Mouse (Mus musculus) cerebellum, postnatal 10 days (tissue): ENCODE data around the gene Znrf2.
"Not testable (repeated sequence)": the region's sequence is repeated elsewhere in the genome, so short reads cannot be mapped to it uniquely, and the experiment has no call there.

Source experiments
- DNase-seq, 2 experiments: peaks; one replicate each; pipeline ENCODE4 v3.0.0; 2021; ENCODE audit warnings: mixed read lengths in 2 of 2

The Znrf2 gene

GRCm38 (mm10) chr6:54809531-54810313, 7.0 kb upstream of the Znrf2 start:
- DNase-seq: peak; percentile 85 to 88

DNA sequence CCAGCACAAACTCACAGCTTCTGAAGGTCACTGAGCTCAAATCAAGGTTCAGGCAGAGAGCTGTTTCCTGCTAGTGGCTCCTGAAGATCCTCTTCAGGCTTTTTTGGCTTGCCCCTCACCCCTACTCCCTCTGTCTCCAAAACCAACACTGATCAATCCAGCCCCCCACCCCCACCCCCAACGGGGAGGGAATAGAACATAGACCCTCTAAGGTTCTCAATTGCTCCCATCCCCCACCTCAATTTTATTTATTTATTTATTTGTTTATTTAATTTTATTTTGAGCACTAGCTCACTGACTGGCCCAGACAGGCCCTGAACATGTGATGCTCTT, 6.4 kb upstream of the Znrf2 start:
- no peak for DNase-seq

- peak; percentile 85 to 90 for DNase-seq
Measured at GRCm38 (mm10) chr6:54811546-54812250, 5.0 kb upstream of the Znrf2 start.

- peak; percentile 70 to 71 for DNase-seq
Measured at GRCm38 (mm10) chr6:54812276-54812675, 4.4 kb upstream of the Znrf2 start.

DNA sequence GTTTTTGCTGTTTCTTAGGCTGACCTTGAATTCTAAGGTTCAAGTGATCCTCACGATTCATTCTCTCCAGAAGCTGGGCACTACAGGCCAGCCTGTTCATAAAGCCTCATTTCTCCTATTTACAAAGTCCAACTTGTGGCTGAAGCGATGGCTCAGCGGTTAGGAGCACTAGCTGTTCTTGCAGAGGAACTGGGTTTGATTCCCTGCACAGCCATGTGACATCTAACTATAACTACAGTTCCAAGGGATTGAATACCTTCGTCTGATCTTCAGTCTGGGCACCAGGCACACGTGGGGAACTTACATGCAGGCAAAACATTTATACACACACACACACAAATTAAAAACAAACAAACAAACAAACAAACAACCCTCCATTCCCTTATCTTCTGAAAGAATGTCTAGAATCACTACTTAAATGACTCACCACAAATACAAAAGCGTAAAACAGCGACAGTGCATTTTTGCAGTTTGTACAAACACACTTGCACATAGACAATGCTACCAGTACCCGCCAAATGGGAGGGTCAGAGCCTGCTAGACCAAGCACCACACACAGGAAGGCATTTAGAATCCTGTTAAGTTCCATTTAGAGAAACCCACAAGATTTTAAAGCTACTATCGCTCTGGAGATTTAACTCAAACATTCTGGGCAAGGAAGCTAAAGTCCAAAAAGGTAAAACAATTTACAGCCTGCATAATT, 1.1 kb upstream of the Znrf2 start:
- DNase-seq: no peak

DNA sequence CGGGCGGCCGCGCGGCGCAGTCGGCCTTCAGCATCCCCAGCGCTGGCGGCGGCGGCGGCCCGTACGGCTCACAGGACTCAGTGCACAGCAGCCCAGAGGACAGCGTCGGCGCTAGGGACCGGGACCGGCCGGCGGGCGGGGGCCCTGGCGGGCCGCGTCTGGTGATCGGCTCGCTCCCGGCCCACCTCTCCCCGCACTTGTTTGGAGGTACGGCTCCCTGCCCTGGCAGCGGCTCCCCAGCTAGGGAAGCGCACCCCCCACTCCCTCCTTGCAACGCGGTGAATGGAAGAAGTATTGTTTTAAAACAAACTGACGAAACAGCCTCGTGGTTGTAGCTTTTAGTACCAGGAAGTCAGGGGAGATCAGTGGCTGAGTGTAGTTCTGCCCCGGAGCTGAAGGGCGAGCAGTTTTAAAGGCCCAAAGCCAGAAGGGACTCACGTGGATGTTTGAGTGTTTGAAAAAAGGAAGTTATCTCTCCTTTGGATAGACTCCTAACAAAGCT, 601 bp downstream of the Znrf2 start:
- peak; percentile 67 to 68 for DNase-seq

DNA sequence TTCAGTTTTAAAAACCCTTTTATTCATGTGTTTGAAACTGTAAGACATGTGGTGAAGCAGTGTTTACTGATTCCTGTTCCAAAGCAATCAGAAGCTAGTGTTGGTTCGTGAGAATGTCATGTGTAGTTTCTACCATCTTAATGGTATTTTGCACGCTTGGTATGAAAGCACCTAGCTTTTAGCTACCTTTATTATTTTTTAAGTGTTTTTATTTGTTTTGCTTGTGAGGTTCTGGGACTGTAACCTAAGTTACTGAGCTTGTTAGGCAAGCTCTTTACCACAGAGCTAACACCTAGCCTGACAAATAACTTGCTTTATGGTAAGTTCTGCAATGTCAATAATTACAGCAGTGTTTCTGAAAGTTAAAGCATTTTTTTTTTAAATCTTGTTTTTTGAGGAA, 1.7 kb downstream of the Znrf2 start:
- DNase-seq: no peak

- no peak for DNase-seq
Measured at GRCm38 (mm10) chr6:54819272-54819671, 2.6 kb downstream of the Znrf2 start.

- DNase-seq: no peak
Measured at GRCm38 (mm10) chr6:54819746-54820145, 3.0 kb downstream of the Znrf2 start.

DNA sequence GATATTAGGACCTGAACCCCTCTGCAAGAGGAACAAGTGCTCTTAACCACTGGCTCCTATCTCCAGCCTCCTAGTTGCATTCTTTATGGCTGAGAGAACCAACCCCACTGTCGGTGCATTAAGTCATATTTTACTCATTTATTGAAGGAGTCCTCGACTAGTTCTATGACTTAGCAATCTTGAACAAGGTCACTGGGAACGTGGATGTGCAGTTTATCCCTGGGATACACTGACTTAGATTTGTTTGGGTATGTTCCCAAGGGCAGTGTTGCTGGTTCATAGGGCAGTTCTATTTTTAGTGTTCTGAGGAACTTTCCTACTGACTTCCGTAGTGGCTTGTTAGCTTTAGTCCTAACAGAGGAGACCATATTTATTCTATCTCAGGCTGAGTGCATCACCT, 5.6 kb downstream of the Znrf2 start:
- no peak for DNase-seq

DNA sequence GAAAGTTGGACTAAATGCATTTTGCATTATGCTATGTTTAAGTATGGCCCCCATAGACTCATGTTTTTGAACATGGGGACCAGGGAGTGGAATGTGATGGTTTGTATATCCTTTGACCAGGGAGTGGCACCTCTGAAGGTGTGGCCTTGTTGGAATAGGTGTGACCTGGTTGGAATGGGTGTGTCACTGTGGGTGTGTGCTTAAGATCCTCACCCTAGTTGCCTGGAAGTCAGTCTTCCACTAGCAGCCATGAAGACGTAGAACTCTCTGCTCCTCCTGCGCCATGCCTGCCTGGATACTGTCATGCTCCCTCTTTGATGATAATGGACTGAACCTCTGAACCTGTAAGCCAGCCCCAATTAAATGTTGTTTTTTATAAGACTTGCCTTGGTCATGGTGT, 7.8 kb downstream of the Znrf2 start:
- not testable (repeated sequence) for DNase-seq

GRCm38 (mm10) chr6:54827481-54827880, 10.8 kb downstream of the Znrf2 start:
- DNase-seq: peak; percentile 36 to 45

DNA sequence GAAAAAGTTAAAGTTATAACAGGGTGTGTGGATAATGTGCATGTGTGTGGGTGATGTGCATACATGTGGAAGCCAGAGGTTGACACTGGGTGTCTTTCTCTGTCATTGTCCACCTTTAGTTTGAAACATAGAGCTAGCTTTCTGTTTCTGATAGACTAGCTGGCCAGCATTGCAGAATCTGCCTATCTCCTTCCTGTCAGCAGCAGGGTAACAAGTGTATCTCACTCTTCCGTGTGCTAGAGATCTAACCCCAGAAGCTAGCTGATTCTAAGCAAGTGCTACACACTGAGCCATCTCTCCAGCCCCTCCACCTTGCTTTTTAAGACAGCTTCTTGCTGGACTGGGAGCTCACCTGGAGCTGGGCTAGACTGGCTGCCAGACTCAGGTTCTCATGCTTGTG, 11.6 kb downstream of the Znrf2 start:
- no peak for DNase-seq

- DNase-seq: no peak
Measured at GRCm38 (mm10) chr6:54830048-54830772, 13.5 kb downstream of the Znrf2 start.

GRCm38 (mm10) chr6:54831069-54831720, 14.5 kb downstream of the Znrf2 start:
- peak in 1 of 2 experiments; percentile 18 for DNase-seq

DNA sequence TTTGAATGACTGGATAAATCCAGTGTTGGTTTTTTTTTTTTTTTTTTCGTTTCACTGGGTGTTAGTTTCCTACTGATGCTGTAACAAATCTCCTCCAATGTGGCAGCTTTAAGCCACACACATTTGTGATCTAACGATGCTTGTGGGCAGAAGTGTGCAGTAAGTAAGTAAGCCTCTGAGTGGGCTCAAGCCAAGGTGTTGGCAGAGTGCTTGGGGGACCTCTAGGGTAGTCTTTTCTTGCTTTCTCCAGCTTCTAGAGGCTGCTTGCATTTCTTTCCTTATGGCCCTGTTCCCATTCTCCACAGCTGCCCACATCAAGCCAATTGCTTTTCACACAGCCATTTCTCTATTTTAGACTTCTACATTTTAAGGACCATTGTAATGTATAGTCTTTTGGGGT, 16.7 kb downstream of the Znrf2 start:
- DNase-seq: peak in 1 of 2 experiments; percentile 41

DNA sequence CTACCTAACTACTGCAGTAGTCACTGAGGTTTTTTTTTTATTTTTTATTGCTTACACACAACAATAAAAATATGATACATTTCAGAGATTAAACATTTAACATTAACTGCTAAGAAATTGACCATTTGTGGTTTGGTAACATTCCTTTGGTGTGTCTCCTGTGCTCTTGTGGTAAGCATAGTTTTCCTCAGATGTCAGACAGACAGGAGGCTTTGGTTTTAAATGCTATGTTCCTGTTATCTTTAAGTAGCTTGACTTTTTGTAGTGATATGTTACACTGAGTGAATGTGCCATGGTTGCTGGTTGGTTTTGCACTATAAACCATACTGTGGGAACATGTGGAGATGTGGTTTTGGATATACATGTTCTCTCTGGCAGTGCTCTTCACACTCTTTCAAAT, 19.9 kb downstream of the Znrf2 start:
- DNase-seq: no peak

DNA sequence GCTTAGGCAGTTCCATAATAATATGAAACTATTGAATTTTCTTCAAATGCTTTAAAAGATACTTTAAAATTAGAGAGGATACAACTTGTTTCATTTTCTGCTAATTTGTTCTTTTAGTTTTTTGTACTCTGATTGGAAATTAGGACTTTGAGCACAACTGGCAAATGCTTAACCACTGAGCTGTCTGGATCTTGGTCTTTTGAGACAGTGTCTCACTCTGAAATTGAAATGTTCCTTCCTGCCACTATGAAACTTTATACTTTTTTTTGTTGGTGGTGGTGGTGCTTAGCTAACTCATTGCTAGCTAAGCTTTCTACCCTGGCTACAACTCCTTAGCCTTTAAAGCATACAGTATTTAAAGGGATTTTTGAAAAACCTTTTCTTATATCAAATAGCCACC, 24.7 kb downstream of the Znrf2 start:
- no peak for DNase-seq

- DNase-seq: no peak
Measured at GRCm38 (mm10) chr6:54842041-54842440, 25.3 kb downstream of the Znrf2 start.

DNA sequence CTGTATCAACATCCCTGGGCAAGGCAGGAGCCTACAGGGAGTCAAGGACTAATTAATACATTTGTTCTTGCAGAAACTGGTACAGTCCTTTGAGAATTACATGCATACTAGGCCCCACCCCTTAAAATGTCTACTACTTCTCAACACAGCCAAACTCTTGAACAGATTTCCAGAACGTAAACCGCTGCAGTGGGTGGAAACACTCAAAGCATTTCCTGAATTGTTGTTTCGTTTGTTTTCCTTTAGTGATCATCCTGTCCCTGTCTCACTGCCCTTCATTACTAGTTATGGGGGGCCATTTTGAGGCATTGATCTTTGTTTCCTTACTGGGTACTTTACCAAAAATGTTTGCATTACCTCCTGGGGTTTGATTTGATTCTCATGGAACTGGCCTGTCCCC, 31.8 kb downstream of the Znrf2 start:
- no peak for DNase-seq

DNA sequence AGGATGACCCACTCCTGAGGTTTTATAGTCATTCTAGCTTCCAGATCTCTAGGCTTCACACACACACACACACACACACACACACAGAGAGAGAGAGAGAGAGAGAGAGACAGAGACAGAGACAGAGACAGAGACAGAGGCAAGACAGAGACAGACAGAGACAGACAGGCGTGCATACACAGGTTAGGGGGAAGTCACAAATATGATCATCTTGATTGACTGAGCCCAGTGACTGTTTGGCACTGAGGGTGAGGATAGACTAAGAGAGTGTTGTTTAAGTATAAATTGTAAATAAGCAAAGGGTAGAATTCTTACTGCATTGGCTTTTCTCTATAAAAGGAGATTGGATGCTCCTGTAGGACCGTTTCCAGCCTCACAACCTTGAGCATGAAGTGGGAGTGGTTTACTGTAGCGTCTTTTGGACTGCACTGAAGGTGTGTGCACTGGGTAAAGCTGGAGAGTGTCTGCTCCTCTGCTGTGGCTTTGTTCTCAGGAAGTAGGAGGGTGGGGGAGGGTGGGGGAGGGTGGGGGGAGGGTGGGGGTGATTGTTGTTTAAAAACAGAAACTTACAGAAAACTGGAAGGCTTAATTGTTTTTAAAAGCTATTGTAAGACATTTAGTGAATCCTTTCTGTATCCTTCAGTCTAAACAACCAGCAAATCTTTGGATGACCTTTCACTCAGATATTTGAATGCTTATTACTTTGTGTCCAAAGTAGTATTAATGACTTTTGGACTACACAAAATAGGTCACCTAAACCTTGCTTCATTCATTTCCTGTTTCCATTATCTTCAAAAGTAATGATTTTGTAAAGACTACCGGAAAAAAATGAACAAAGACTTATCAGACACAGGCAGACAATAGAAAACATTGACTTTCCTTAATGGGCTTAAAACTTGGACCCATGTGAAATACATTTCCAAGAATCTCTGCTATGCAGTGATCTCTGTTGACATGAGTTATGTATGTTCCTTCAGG, 32.8 kb downstream of the Znrf2 start:
- DNase-seq: no peak
